Mouse (Mus musculus): ENCODE data around the gene Brip1. TPM values are rescaled to one million over a fixed set of nuclear protein-coding genes. Genes with fewer than 3 reads are reported as not detected.

Gene Brip1
- polyA plus RNA-seq, 1 experiment, result 8.2 TPM

GRCm38 (mm10) chr11:86050430-86051280 lies 150.3 kb downstream of the Brip1 start:
- Histone ChIP-seq H3K4me3 (ENCODE audit: insufficient read depth, low read length) (no peak overlapping the region), H3K4me1 (ENCODE audit: control insufficient read depth, insufficient read depth, low read length) (no peaks in the 10 kb centered on the region), H3K27ac (ENCODE audit: insufficient read depth, low read depth, low read length) (no peak overlapping the region)
- TF ChIP-seq CTCF (IDR thresholded peaks at IDR 0.05; ENCODE audit: low read depth, low read length) (no peak), POLR2A (IDR thresholded peaks at IDR 0.05; ENCODE audit: borderline replicate concordance, low read depth, low read length) (no peak)

GRCm38 (mm10) chr11:86039994-86040393 lies 161.0 kb downstream of the Brip1 start:
- no peaks in the 10 kb centered on the region for H3K4me1 ChIP-seq (ENCODE audit: control insufficient read depth, insufficient read depth, low read length)
- TF ChIP-seq CTCF (IDR thresholded peaks at IDR 0.05; ENCODE audit: low read depth, low read length) (no peak), POLR2A (IDR thresholded peaks at IDR 0.05; ENCODE audit: borderline replicate concordance, low read depth, low read length) (no peak)
- no peak overlapping the region for H3K27ac ChIP-seq (ENCODE audit: insufficient read depth, low read depth, low read length)
- no peak overlapping the region for H3K4me3 ChIP-seq (ENCODE audit: insufficient read depth, low read length)

DNA sequence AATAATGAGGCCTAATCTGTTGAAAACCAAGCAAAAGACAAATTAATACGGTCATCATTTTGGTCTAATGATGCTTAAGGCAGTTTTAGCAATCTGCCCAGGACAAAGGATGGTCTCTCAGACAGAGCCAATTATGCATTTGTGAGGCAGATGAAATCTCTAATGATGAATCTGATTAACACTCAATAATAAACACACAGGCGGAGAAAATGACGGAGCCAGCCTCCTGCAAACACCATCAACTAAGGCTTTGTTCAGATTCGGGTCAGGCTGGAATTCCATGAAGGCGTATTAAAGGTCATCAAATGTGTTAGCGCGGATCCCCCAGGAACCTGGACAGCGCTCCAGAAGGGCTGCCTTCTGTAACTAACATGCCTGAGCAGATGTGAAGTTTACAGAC lies 161.6 kb downstream of the Brip1 start:
- TF ChIP-seq POLR2A (IDR thresholded peaks at IDR 0.05; ENCODE audit: borderline replicate concordance, low read depth, low read length), result no peak
- no peak for TF ChIP-seq CTCF (IDR thresholded peaks at IDR 0.05; ENCODE audit: low read depth, low read length)
- Histone ChIP-seq H3K4me1 (ENCODE audit: control insufficient read depth, insufficient read depth, low read length) (no peaks in the 10 kb centered on the region), H3K4me3 (ENCODE audit: insufficient read depth, low read length) (no peak overlapping the region), H3K27ac (ENCODE audit: insufficient read depth, low read depth, low read length) (no peak overlapping the region)

DNA sequence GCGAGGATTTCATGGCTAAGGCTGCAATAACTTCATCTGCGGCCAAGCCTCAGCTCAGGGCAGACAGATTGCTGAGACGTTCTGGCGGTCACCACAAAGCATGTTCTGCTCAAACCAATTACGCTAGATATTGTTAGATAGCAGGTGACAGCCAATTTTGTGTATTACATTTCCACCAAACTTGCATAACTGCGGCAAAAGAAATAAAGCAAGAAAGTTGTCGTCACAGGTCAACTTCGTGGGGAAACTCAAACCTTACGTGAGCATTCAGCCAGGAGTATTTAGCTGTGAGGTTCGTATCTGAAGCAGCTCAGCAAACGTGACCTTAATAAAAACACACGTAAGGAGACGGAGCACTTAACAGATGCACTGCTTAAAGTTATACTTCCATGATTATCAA lies 162.3 kb downstream of the Brip1 start:
- no peak overlapping the region for H3K4me3 ChIP-seq (ENCODE audit: insufficient read depth, low read length)
- TF ChIP-seq CTCF (IDR thresholded peaks at IDR 0.05; ENCODE audit: low read depth, low read length) (no peak), POLR2A (IDR thresholded peaks at IDR 0.05; ENCODE audit: borderline replicate concordance, low read depth, low read length) (no peak)
- no peak overlapping the region for H3K27ac ChIP-seq (ENCODE audit: insufficient read depth, low read depth, low read length)
- H3K4me1 ChIP-seq (ENCODE audit: control insufficient read depth, insufficient read depth, low read length), result no peaks in the 10 kb centered on the region

DNA sequence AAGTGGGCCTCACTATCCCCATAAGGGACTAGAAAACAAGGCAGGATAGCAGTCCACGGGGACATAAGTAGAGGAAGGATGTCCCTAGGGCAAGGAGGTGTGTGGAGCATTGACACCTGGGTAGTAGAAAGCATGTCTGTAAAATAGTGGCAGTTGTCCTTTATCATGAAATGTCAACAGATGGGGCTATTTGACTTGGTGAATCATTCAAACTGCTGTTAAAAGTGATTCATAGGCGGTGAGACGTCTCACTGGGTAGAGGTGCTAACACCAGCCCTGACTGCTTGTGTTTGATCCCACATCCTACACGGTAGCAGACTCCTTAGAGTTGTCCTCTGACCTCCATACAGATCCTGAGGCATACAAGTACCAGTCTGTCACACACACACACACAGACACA lies 168.1 kb downstream of the Brip1 start:
- no peak overlapping the region for H3K27ac ChIP-seq (ENCODE audit: insufficient read depth, low read depth, low read length)
- H3K4me3 ChIP-seq (ENCODE audit: insufficient read depth, low read length), result no peak overlapping the region
- TF ChIP-seq CTCF (IDR thresholded peaks at IDR 0.05; ENCODE audit: low read depth, low read length) (no peak), POLR2A (IDR thresholded peaks at IDR 0.05; ENCODE audit: borderline replicate concordance, low read depth, low read length) (no peak)
- no peaks in the 10 kb centered on the region for H3K4me1 ChIP-seq (ENCODE audit: control insufficient read depth, insufficient read depth, low read length)

DNA sequence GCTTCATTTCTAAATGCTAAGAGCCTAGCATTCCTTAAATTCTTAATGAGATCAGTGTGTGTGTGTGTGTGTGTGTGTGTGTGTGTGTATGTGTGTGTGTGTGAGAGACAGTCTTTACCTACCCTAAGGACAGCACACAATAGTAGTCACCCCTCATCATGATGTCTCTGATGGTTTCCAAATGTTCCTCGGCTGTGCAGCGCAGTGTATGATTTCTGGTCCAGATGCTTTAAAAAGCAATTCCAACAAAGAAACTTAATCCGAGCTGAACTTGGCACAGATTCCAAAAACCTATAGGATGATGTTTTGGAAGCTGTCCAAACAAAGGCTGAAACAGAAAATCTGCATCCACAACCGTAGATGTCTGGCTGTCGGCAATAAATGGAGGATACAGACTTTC lies 173.0 kb downstream of the Brip1 start:
- no peaks in the 10 kb centered on the region for H3K4me1 ChIP-seq (ENCODE audit: control insufficient read depth, insufficient read depth, low read length)
- TF ChIP-seq CTCF (IDR thresholded peaks at IDR 0.05; ENCODE audit: low read depth, low read length), result no peak
- no peak overlapping the region for H3K4me3 ChIP-seq (ENCODE audit: insufficient read depth, low read length)
- H3K27ac ChIP-seq (ENCODE audit: insufficient read depth, low read depth, low read length), result no peak overlapping the region

GRCm38 (mm10) chr11:86026556-86027194 lies 174.3 kb downstream of the Brip1 start:
- Histone ChIP-seq H3K27ac (ENCODE audit: insufficient read depth, low read depth, low read length) (no peak overlapping the region), H3K4me3 (ENCODE audit: insufficient read depth, low read length) (no peak overlapping the region), H3K4me1 (ENCODE audit: control insufficient read depth, insufficient read depth, low read length) (no peaks in the 10 kb centered on the region)
- TF ChIP-seq POLR2A (IDR thresholded peaks at IDR 0.05; ENCODE audit: borderline replicate concordance, low read depth, low read length), result no peak

DNA sequence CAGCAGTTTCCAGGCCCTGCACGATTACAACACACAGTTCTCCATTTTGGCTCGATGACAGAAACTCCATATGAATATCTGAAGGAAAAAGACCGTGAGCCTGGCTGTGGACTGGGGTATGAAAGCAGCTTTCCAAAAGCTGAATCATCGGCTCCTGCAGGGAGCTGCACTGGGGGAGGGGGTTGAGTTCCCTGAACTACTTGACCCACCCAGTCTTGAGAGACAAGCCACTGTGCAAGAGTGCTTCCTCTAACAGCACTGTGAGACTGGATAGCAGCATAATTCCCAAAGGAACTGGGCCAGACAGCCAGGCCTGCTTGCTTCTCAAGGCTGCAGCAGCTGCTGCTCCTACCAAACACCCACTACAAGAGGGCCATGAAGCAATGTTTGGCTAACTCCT lies 178.6 kb downstream of the Brip1 start:
- Histone ChIP-seq H3K4me1 (ENCODE audit: control insufficient read depth, insufficient read depth, low read length) (no peaks in the 10 kb centered on the region), H3K27ac (ENCODE audit: insufficient read depth, low read depth, low read length) (no peak overlapping the region), H3K4me3 (ENCODE audit: insufficient read depth, low read length) (no peak overlapping the region)
- TF ChIP-seq POLR2A (IDR thresholded peaks at IDR 0.05; ENCODE audit: borderline replicate concordance, low read depth, low read length), result no peak

DNA sequence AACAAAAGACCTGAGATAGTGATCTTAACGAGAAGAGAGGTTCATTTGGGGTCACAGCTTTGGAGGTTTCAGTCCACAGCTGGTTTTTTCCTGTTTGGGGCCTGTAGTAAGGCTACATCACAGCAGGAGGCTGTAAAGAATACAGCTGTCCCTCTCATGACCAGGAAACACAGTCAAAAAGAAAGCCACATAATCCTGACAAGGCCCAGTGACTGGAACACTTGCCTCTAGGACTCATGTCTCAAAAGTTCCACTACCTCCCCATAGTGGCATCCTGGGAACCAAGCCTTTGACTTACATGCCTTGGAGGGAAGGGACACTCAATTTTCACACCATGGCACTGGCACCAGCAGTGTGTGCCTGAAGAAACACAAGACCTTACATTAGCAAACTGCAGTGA lies 181.0 kb downstream of the Brip1 start:
- Histone ChIP-seq H3K4me1 (ENCODE audit: control insufficient read depth, insufficient read depth, low read length) (no peaks in the 10 kb centered on the region), H3K27ac (ENCODE audit: insufficient read depth, low read depth, low read length) (no peak overlapping the region), H3K4me3 (ENCODE audit: insufficient read depth, low read length) (no peak overlapping the region)
- TF ChIP-seq CTCF (IDR thresholded peaks at IDR 0.05; ENCODE audit: low read depth, low read length) (no peak), POLR2A (IDR thresholded peaks at IDR 0.05; ENCODE audit: borderline replicate concordance, low read depth, low read length) (no peak)

DNA sequence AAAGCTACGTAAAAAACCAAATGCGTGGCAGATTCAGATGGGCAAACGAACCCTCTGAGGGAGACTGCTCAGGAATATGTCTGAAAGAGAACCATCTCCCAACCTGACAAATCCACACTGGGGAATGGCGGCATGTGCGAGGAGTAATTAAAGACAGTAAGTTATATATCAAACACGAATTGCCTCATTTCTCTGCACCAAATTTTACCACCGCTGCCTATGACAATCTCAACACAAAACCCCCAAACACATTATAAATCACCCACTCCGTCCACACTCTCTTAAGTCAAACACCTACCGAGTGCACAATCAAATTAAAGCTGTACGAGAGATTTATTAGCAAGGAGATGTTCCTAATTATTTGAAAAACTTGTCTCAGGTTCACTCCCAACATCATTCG lies 184.8 kb downstream of the Brip1 start:
- Histone ChIP-seq H3K27ac (ENCODE audit: insufficient read depth, low read depth, low read length) (no peak overlapping the region), H3K4me3 (ENCODE audit: insufficient read depth, low read length) (no peak overlapping the region), H3K4me1 (ENCODE audit: control insufficient read depth, insufficient read depth, low read length) (no peaks in the 10 kb centered on the region)
- no peak for TF ChIP-seq CTCF (IDR thresholded peaks at IDR 0.05; ENCODE audit: low read depth, low read length)
- no peak for TF ChIP-seq POLR2A (IDR thresholded peaks at IDR 0.05; ENCODE audit: borderline replicate concordance, low read depth, low read length)
